Mouse (Mus musculus) hindbrain, embryonic 14.5 days (tissue): ENCODE data around the gene Gm9913. TPM values are rescaled to one million over a fixed set of nuclear protein-coding genes. Genes with fewer than 3 reads are reported as not detected.

Experiments
- ATAC-seq: fragments of 200-750 bp; cut with Nextera tagmentation; 2 replicates; pipeline ENCODE4 v1.8.0; 2017; ENCODE audit warnings: moderate number of reproducible peaks, mild to moderate bottlenecking, moderate TSS enrichment, moderate library complexity; ENCODE audit not compliant: low FRiP score
- DNase-seq: peaks from one replicate; pipeline ENCODE4 v3.0.0-alpha.2; 2015; ENCODE audit warnings: low spot score
- H3K27ac ChIP-seq: fragments of 300-500 bp; sonication (generic); 2 replicates; pipeline ENCODE4 v1.5.1; 2014; ENCODE audit warnings: mild to moderate bottlenecking, moderate library complexity
- H3K27me3 ChIP-seq: fragments of 300-500 bp; sonication (generic); 2 replicates; pipeline ENCODE4 v1.6.1; 2014; ENCODE audit warnings: mild to moderate bottlenecking, low read length, mixed read lengths; ENCODE audit not compliant: control insufficient read depth, insufficient read depth
- H3K36me3 ChIP-seq: fragments of 300-500 bp; sonication (generic); replicated peaks from 2 replicates; pipeline ENCODE4 v1.6.1; 2014; ENCODE audit not compliant: control insufficient read depth, insufficient read depth
- H3K4me1 ChIP-seq: fragments of 300-500 bp; sonication (generic); replicated peaks from 2 replicates; pipeline ENCODE4 v1.6.1; 2014; ENCODE audit warnings: antibody characterized with exemption, low read length, mixed read lengths; ENCODE audit not compliant: control insufficient read depth, insufficient read depth
- H3K4me2 ChIP-seq: fragments of 300-500 bp; sonication (generic); replicated peaks from 2 replicates; pipeline ENCODE4 v1.6.1; 2014; ENCODE audit warnings: mild to moderate bottlenecking, moderate library complexity
- H3K4me3 ChIP-seq: fragments of 300-500 bp; sonication (generic); replicated peaks from 2 replicates; pipeline ENCODE4 v1.5.1; 2014; ENCODE audit warnings: mild to moderate bottlenecking, low read length
- H3K9ac ChIP-seq: fragments of 300-500 bp; sonication (generic); 2 replicates; pipeline ENCODE4 v1.6.1; 2014
- H3K9me3 ChIP-seq: fragments of 300-500 bp; sonication (generic); 2 replicates; pipeline ENCODE4 v1.6.1; 2016; ENCODE audit warnings: low read length; ENCODE audit not compliant: control insufficient read depth
- WGBS: fragments of 180-500 bp; shearing (Covaris S2); extraction: QIAGEN DNeasy Blood & Tissue Kit; methylation state at CpG from one replicate; pipeline ENCODE4 v1.1.7; 2014; 5-methylcytosine and 5-hydroxymethylcytosine counted together
- polyA plus RNA-seq: library from polyadenylated mRNA; unstranded; fragments of >200 nt; fragmentation: Nextera tagmentation; extraction: Ambion mirVana; gene quantifications from 2 replicates; pipeline ENCODE4 v1.2.1, GENCODE M21; 2014

The Gm9913 gene
- polyA plus RNA-seq, 1 experiment from 2014 or later, result not detected

DNA sequence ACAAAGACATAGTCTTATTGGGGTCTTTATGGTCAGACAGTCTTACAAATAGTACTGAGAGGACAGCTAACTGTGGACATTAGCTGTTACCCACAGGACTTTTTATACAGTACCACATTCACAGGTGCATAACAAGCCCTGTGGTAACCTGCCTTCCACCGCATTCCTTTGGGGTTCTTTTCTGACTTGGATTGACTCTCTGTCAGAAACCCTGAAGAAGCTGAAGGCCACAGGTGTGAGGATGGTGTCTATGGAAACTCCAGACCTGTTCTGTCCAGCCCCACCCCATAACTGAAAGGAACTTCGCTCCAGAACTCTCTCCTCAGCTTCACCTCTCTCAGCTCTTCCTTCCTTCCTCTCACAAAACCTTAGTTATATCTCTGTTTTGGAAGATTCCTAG, 10.6 kb upstream of the Gm9913 start:
- DNase-seq (no peak), ATAC-seq (no peak)
- WGBS, result 96% methylated on average over 2 of the region's 2 CpGs
- Histone ChIP-seq H3K27me3 (no peaks in the 10 kb centered on the region), H3K9me3 (no peaks in the 10 kb centered on the region), H3K4me2 (no peak overlapping the region), H3K9ac (no peak overlapping the region), H3K4me3 (no peak overlapping the region), H3K36me3 (no peaks in the 10 kb centered on the region), H3K27ac (no peak overlapping the region), H3K4me1 (no peaks in the 10 kb centered on the region)

DNA sequence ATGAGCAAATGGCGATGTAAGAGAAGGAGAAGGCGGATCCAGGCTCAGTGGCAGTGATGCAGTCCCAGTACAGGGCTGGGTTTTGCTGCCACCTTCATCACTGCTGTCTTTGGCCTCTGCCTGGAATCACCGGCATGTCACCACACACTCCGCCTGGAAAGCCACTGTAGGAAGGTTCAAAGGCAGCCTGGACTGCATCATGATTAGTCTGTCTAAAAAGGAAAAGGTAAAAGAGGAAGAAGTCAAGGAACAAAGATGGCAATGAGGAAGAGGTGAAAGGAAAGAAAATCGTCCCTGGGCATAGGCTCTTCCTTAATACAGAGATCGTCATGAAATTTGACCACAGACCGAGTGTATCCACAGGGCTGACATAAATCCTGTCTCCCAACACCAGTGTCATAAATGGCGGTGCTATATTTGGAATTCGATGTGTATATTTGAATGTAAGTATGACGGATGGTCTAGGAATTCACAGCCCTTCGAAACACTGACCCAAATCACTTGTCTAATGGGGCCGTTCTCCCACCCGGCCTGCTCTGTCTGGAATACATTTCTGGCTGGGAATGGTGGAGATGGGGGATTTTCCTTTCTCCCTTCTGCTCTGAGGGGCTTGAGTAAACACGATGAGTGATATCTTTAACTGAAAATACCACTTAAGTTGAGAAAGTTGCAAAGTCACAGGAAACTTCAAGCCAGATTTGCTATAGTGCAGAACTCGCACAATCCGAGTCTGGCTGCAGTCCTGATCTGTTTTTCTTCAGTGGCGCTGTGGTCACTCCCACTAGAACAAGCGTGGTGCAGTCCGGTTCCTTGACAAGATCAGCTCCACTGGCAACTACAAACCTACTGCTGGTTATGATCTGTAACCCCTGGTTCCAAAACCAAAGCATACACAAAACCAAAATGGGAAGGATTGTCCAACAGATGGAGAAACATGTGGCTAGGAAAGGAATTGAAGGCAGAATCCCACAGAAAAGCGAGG, 9.8 kb upstream of the Gm9913 start:
- H3K27ac ChIP-seq, result no peak overlapping the region
- DNase-seq, result no peak

DNA sequence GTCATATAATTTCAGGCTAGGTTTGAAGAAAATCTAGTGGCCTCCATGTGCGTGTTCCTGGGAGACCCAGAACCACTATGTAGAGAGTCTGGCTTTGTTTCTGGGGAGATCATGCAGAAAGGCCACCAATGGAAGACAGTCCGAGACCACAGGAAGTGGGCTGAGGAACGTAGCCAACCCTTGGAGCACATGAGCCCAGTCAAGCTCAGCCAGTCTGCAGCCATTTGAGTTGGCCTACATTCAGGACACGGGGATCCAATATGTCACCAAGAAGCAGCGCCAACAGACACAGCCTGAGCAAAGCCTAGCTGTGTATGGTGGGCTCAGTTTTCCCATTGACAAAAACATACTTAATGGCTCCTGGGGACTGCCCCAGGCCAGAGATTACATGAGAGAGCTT, 8.2 kb upstream of the Gm9913 start:
- no peak for DNase-seq
- no peaks in the 10 kb centered on the region for H3K27me3 ChIP-seq
- 89% methylated on average over 5 of the region's 5 CpGs for WGBS
- no peaks in the 10 kb centered on the region for H3K4me1 ChIP-seq
- no peak overlapping the region for H3K9ac ChIP-seq
- no peak overlapping the region for H3K27ac ChIP-seq
- H3K9me3 ChIP-seq, result no peaks in the 10 kb centered on the region
- ATAC-seq, result no peak
- H3K4me3 ChIP-seq, result no peak overlapping the region
- no peaks in the 10 kb centered on the region for H3K36me3 ChIP-seq
- H3K4me2 ChIP-seq, result no peak overlapping the region

More for the DNA sequence above, 9.8 kb upstream of the Gm9913 start:
- no peaks in the 10 kb centered on the region for H3K4me1 ChIP-seq
- no peak overlapping the region for H3K9ac ChIP-seq
- H3K9me3 ChIP-seq, result no peaks in the 10 kb centered on the region
- no peak overlapping the region for H3K4me2 ChIP-seq
- no peaks in the 10 kb centered on the region for H3K36me3 ChIP-seq
- H3K27me3 ChIP-seq, result no peaks in the 10 kb centered on the region
- WGBS, result 94% methylated on average over 20 of the region's 20 CpGs
- H3K4me3 ChIP-seq, result no peak overlapping the region
- ATAC-seq, result no peak

DNA sequence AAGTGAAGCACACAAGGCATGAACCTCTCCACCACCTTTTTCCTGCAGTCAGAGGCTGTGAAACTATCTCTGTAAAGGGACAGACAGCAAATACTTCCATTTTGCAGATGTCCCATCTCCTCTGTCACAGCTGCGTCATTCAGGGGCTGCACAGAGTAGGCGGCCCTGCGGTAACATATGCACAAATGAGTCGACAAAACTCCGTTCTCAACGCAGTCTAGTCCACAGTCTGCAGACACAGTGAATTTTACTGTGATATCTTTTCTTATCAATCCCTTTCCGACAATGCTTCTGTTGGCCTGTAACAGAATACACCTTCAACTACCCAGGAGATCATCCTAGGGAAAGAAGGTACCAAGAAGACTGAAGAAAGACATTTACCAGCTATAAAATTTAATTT, 6.7 kb upstream of the Gm9913 start:
- Histone ChIP-seq H3K27ac (no peak overlapping the region), H3K4me3 (no peak overlapping the region), H3K9me3 (no peaks in the 10 kb centered on the region), H3K27me3 (no peaks in the 10 kb centered on the region), H3K9ac (no peak overlapping the region), H3K4me1 (no peaks in the 10 kb centered on the region), H3K36me3 (no peaks in the 10 kb centered on the region), H3K4me2 (no peak overlapping the region)
- no peak for DNase-seq
- WGBS, result 90% methylated on average over 7 of the region's 7 CpGs
- ATAC-seq, result no peak

DNA sequence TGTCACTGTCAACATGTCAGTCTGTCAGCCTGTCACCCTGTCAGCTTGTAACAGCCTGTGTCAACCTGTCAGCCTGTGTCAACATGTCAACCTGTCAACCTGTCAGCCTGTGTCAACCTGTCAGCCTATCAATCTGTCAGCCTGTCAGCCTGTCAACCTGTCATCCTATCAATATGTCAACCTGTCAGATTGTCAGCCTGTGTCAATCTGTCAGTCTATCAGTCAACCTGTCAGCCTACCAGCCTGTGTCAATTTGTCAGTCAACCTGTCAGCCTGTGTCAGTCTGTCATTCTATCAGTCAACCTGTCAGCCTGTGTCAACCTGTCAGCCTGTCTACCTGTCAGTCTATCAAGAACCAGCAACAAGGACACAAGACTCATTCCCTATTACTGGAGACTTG, 3.4 kb upstream of the Gm9913 start:
- Histone ChIP-seq H3K4me3 (no peak overlapping the region), H3K9me3 (no peaks in the 10 kb centered on the region), H3K4me1 (peaks cover 8% of the 10 kb centered on the region; the same call in 1 of the 2 replicates), H3K27me3 (no peaks in the 10 kb centered on the region), H3K27ac (no peak overlapping the region), H3K36me3 (no peaks in the 10 kb centered on the region), H3K4me2 (no peak overlapping the region), H3K9ac (no peak overlapping the region)
- no peak for DNase-seq
- no peak for ATAC-seq

DNA sequence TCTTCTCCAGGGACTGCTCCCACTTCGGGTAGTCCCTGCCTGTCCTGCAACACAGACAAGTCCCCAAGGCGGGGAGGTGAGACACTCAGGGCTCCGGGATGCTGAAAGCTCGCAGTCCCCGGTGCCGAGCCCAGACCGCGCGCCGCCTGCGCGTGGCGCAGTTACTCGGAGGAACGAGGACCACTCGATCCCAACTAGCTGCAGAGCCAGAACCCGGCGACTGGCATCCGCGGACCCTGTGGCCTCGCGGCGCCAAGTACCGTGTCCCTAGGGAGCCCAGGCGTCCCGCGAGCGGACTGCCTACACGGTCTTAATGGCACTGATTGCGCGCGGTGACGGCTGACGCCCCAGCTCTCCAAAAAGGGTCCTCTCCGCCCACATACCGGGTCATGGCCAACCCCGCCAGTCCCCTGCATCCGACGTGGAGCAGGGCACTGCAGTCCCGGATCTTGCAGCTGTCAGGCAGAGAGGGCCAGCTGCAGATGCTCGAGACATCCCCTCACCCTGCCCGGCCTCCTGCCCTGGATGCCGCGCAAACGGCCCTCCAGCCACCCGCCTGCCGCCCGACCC, 942 bp downstream of the Gm9913 start:
- peak overlapping the region; percentile 98 for H3K4me2 ChIP-seq
- peaks cover 8% of the 10 kb centered on the region; the same call in 1 of the 2 replicates for H3K4me1 ChIP-seq
- H3K4me3 ChIP-seq, result peak overlapping the region; percentile 82
- under 1% methylated on average over 48 of the region's 48 CpGs for WGBS
- H3K9ac ChIP-seq, result peak overlapping the region; percentile 72
- H3K9me3 ChIP-seq, result no peaks in the 10 kb centered on the region
- H3K36me3 ChIP-seq, result no peaks in the 10 kb centered on the region
- DNase-seq (peak; percentile 66), ATAC-seq (peak; percentile 80)
- H3K27me3 ChIP-seq, result no peaks in the 10 kb centered on the region; the same call in 1 of the 2 replicates
- peak overlapping the region; percentile 54; the same call in 1 of the 2 replicates for H3K27ac ChIP-seq

DNA sequence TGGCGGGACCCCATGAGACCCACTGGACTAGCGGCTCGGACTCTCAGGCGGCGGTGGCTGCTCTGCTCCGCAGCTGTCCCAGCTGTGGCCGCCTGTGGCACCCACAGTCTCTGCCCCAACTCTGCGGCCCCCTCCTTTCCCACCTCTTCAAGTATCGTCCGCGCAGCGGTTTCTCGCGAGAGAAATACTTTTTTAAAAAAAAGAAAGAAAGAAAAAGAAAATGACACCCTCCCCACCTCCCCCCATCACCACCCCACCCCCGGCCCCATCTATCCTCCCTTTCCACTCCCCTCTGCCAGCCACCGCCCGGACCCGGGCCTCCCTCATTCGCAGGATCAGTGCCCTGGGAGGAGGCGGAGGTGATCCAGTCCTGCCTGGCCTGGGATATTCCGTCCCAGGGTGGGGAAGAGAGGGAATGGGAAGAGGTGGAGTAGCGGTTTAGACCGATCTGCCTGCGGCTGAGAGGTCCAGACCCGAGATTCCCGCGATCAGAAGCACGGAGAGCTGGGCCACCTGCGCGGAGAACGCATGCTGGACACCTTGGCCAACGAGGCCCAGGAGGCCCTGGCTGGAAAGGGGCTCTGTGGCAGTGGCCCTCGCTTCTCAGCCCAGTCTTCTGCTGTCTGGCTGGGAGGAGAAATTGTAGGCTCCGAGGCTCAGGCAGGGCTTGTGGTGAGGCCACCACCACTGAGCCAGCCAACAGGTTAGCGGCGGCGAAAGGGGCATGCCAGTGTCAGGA, 1.6 kb downstream of the Gm9913 start:
- 2% methylated on average over 37 of the region's 37 CpGs for WGBS
- H3K36me3 ChIP-seq, result no peaks in the 10 kb centered on the region
- H3K27me3 ChIP-seq, result no peaks in the 10 kb centered on the region; the same call in 1 of the 2 replicates
- peak overlapping the region; percentile 54; the same call in 1 of the 2 replicates for H3K27ac ChIP-seq
- ATAC-seq (peak; percentile 90), DNase-seq (peak; percentile 70)
- H3K4me1 ChIP-seq, result peaks cover 8% of the 10 kb centered on the region; the same call in 1 of the 2 replicates
- H3K4me2 ChIP-seq, result peak overlapping the region; percentile 98
- peak overlapping the region; percentile 72 for H3K9ac ChIP-seq
- H3K9me3 ChIP-seq, result no peaks in the 10 kb centered on the region
- H3K4me3 ChIP-seq, result peak overlapping the region; percentile 82

DNA sequence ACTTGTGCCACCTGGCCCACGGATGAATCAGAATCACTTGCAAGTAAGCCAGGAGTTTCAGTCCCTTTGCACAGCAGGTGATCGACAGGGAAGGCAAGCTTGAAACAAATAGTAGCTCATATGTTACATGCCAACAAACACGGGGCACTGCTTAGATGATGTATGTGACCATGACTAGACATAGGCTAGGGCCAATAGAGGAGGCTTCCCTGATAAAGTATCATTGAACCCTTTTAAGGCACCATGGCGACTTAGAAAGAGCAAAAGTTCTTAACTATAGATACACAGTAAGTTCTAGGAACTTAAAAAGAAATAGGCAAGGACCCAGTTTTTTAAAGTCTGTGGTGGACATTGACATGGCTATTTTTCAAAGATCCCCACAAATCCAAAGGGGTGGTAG, 3.0 kb downstream of the Gm9913 start, which contains the start of gene Fbn1:
TSS of gene Fbn1 (minus strand) at position 101 of the 400 bp plus-strand sequence.
- Histone ChIP-seq H3K27me3 (no peaks in the 10 kb centered on the region; the same call in 1 of the 2 replicates), H3K9me3 (no peaks in the 10 kb centered on the region), H3K27ac (no peak within 1 kb of the TSS), H3K4me2 (peak within 1 kb of the TSS; percentile 98), H3K4me3 (peak within 1 kb of the TSS; percentile 82), H3K4me1 (peaks cover 8% of the 10 kb centered on the region; the same call in 1 of the 2 replicates), H3K36me3 (no peaks in the 10 kb centered on the region), H3K9ac (peak within 1 kb of the TSS; percentile 72)
- ATAC-seq (no peak), DNase-seq (no peak)
- 83% methylated on average over 4 of the region's 4 CpGs for WGBS

DNA sequence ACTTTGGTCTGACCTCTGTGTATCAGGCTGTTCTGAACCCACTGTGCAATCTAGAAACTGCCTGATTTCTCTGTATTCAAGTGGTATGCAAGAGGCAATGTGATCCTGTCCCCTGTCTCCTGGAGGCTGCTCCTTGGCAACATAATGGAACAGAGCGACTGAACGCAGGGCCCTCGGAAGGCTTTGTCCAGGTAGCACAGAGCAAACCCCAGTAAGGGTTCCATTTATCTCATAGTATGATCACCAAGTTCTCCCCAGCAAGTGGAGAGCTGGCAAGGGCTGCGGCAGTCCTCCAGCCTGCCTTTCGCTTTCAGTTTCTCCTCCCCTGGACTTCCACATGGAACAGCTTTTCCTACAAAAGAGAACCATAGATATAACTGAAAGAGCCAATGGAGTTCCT, 3.5 kb downstream of the Gm9913 start:
- ATAC-seq (no peak), DNase-seq (no peak)
- WGBS, result 97% methylated on average over 5 of the region's 5 CpGs
- Histone ChIP-seq H3K9ac (no peak overlapping the region), H3K27ac (no peak overlapping the region), H3K36me3 (no peaks in the 10 kb centered on the region), H3K9me3 (no peaks in the 10 kb centered on the region), H3K4me1 (peaks cover 8% of the 10 kb centered on the region; the same call in 1 of the 2 replicates), H3K4me2 (no peak overlapping the region), H3K27me3 (no peaks in the 10 kb centered on the region; the same call in 1 of the 2 replicates), H3K4me3 (no peak overlapping the region)
